ENCODE assay signal across 13 mouse cellular contexts in the genomic region with DNA sequence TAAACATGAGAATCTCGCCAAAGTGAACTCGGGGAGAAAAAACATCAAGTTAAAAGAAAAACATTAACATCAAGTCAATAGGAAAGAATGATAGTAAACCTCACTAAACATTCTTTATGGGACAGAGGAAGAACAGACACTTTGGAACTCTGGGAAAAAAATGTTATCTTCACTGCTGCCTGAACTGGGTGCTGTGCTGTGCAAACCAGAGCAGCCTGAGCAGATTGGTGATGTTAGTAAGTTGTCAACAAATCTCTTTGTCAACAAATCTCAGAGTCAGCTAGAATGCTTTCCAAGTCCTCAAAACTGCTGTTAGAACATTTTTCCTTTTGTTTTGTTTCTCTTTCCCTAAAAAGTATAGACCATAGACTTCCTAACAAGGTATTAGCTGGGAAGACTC.
"Had no signal": no experiment of that assay in that cellular context is flagged by ENCODE, and none has a peak within 500 bp of the region (broad histone marks: within the 10 kb centered on the region; RNA-seq: fewer than 3 reads in every experiment).

No protein-coding gene starts in this region.

- H3K4me1 ChIP-seq: intestine, embryonic 15.5 days; liver, embryonic 13.5 days; neural tube, embryonic 15.5 days had no signal

- H3K27me3 ChIP-seq: intestine, embryonic 15.5 days; limb, embryonic 12.5 days; liver, embryonic 13.5 days; neural tube, embryonic 15.5 days had no signal

- H3K9me3 ChIP-seq: intestine, embryonic 15.5 days; limb, embryonic 12.5 days; liver, embryonic 13.5 days; neural tube, embryonic 15.5 days had no signal

- DNase-seq: kidney, adult 18-20 months; liver; liver, embryonic 13.5 days; liver, postnatal 0 days; midbrain, embryonic 14.5 days; right cerebral cortex, adult 18-20 months; right cerebral cortex, postnatal 25 days; thymus, postnatal 4 days had no signal

- H3K9ac ChIP-seq: intestine, embryonic 15.5 days; limb, embryonic 12.5 days; liver, embryonic 13.5 days; liver, postnatal 0 days; neural tube, embryonic 15.5 days had no signal

- H3K4me2 ChIP-seq: intestine, embryonic 15.5 days; limb, embryonic 12.5 days; liver, embryonic 13.5 days; neural tube, embryonic 15.5 days had no signal

- H3K4me3 ChIP-seq: intestine, embryonic 15.5 days; layer of hippocampus, adult 2 months; limb, embryonic 12.5 days; liver, embryonic 13.5 days; myocyte; neural tube, embryonic 15.5 days had no signal

- H3K27ac ChIP-seq: intestine, embryonic 15.5 days; layer of hippocampus, adult 2 months; limb, embryonic 12.5 days; liver, embryonic 13.5 days; neural tube, embryonic 15.5 days had no signal

- ATAC-seq: intestine, embryonic 15.5 days; liver, postnatal 0 days had no signal

- H3K36me3 ChIP-seq: intestine, embryonic 15.5 days; liver, embryonic 13.5 days; neural tube, embryonic 15.5 days had no signal
